Mouse (Mus musculus) gastrocnemius, adult 18-20 months (tissue): ENCODE data around the gene Txndc16. TPM values are rescaled to one million over a fixed set of nuclear protein-coding genes. Genes with fewer than 3 reads are reported as not detected.

Source experiments
- DNase-seq: peaks from one replicate; pipeline ENCODE4 v3.0.0; 2021; ENCODE audit warnings: low spot score
- total RNA-seq, 2 experiments: library from RNA; stranded (reverse); gene quantifications; 2 replicates each; pipeline ENCODE4 v1.2.3; 2021

Gene Txndc16
- total RNA-seq, 2 experiments from 2014 or later, result 9.3 to 9.4 TPM

GRCm38 (mm10) chr14:45155511-45156173 is 64.5 kb downstream of the Txndc16 start:
- DNase-seq, result no peak

DNA sequence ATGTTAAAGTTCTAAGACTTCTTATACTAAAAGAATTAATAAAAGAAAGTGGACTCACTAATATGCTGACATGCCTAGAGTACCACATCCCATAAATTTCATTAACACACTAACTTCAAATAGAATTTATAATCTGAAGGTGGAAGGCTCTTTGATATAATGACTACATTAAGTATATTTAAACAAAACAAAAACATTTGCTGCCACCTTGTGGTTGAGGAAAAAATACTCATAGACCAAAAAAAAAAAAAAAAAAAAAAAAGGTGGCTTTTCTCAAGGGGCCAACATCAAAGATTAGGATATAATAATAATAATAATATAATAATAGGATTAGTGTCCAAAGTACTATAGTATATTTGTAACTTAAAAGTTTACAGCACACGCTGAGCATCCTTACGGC is 66.9 kb downstream of the Txndc16 start:
- DNase-seq, result no peak

- DNase-seq, result peak; percentile 17
These were observed 77.6 kb downstream of the Txndc16 start for GRCm38 (mm10) chr14:45142511-45142910.

DNA sequence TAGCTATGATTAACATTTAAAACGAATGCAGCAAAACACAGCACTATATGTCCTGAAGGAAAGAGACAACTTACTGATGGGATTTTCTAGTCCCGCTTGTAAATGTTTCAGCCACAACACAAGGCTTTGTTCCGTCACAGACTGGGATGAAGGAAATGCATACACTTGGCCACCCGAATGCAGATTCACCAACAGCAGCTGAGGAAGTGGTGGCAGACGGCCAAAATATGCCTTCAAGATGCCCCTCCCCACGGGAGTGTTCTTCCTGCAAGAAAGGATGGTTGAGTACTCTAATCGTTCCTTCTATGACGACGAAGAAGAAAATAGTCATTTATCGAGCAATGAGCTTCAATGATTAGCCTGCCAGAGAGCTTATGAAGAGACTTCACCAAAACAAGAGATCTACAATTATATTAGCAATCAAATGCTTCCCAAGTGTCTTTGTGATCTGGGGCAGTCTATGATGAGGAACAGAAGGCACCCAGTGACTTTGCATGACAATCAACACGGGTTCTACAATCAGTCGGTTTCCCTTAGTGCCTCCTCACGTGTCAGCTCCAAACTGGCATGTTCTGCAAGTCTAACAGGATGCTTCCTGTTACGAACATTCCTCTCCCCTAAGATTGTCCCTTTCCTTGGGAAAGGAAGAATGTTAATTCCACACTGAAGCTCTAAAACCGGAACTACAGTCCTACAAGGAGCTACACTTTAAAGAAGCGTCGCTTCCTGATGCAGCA is 79.6 kb downstream of the Txndc16 start:
- no peak for DNase-seq

- DNase-seq, result no peak
These were observed 84.2 kb downstream of the Txndc16 start for GRCm38 (mm10) chr14:45135961-45136360.

- no peak for DNase-seq
These were observed 84.6 kb downstream of the Txndc16 start for GRCm38 (mm10) chr14:45135560-45135959.

- DNase-seq, result no peak
These were observed 101.8 kb downstream of the Txndc16 start for GRCm38 (mm10) chr14:45118359-45118758.

DNA sequence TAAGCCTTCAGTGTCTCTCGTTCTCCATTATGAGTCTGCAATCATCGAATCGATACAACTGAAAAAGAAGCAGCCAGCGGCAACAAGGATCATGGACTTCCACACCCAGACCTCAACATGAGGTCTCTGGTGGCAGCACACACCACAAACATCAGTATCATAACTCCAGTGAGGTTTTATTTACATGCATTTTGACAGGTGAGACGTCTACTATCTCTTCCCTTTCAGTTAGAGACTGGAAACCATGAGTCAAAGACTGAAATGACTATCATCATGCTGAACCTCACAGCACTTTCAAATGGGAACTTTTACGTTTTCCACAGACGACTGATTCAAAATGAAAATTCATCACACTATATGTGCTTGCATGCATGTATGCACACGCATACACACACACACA is 117.9 kb downstream of the Txndc16 start:
- no peak for DNase-seq

GRCm38 (mm10) chr14:45092327-45092726 is 127.8 kb downstream of the Txndc16 start:
- DNase-seq, result no peak

GRCm38 (mm10) chr14:45090011-45090410 is 130.1 kb downstream of the Txndc16 start:
- DNase-seq, result no peak

GRCm38 (mm10) chr14:45085651-45086425 is 134.3 kb downstream of the Txndc16 start:
- no peak for DNase-seq

GRCm38 (mm10) chr14:45084656-45085280 is 135.4 kb downstream of the Txndc16 start:
- no peak for DNase-seq

GRCm38 (mm10) chr14:45083540-45083939 is 136.6 kb downstream of the Txndc16 start:
- DNase-seq, result no peak

Other genes with a start within 250 kb of the Txndc16 start
- gene Ptger2, start 232.1 kb downstream of the Txndc16 start, total RNA-seq, result under 1 TPM in 1 of 2 experiments, not detected in 1; 0.09 TPM
- gene Gpr137c, start 611 bp downstream of the Txndc16 start, total RNA-seq, result 1 to 10 TPM; 2.2 to 3.7 TPM
- 1 to 10 TPM; 4.6 TPM for gene Ero1l, start 98.4 kb upstream of the Txndc16 start, total RNA-seq
- gene Psmc6, start 109.5 kb upstream of the Txndc16 start, total RNA-seq, result 100 to 1,000 TPM in 1 of 2 experiments, 10 to 100 TPM in 1; 93.0 to 100 TPM
- 10 to 100 TPM; 74.6 to 80.4 TPM for gene Styx, start 130.8 kb upstream of the Txndc16 start, total RNA-seq
- gene Gnpnat1, start 184.6 kb upstream of the Txndc16 start, total RNA-seq, result 1 to 10 TPM; 8.4 to 9.0 TPM